Mouse (Mus musculus) embryonic fibroblast, embryonic 13.5 days (primary cell): ENCODE results near the gene Smim24.

Source experiments
- CTCF ChIP-seq: IDR thresholded peaks from 2 replicates; pipeline ENCODE4 v1.5.1; 2011; ENCODE audit warnings: mild to moderate bottlenecking, control low read depth, low read length, moderate library complexity, borderline replicate concordance; ENCODE audit not compliant: insufficient read depth
- POLR2A ChIP-seq: IDR thresholded peaks from 2 replicates; pipeline ENCODE4 v1.6.1; 2011; ENCODE audit warnings: low read depth, mild to moderate bottlenecking, control low read depth, low read length, moderate library complexity

DNA sequence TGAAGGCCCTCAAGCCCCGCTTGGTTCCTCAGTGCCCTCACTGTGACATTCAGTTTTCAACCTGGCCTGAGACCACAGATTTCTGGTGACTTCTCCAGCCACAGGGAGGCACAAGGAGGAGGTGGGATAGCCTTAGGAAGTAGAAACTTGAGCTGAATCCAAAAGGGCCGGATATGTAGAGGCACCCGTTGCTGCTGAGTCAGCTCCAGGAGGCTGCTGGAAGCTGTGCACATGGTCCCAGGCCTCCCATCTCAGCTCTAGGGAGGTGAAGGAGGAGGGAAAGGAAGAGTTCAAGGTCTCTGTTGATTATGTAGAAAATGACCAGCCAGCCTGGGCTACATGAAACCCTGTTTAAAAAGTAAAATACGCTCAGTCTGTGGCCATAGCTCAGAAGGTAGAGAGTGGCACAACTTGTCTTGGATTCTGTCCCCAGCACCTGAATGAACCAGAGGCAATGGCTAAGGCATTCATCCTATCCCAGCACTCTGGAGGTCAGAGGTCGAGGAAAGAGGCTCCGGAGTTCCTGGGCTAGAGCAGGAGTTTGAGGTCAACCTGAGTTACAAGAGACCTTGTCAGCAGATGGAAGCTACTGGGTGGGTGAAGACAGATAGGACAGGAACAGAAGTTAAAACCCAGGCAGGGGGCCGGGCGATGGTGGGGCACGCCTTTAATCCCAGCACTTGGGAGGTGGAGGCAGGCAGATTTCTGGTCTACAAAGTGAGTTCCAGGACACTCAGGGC is 37.9 kb upstream of the Smim24 start:
- TF ChIP-seq POLR2A = no peak
- TF ChIP-seq CTCF = no peak
